ENCODE assay signal across 9 mouse cellular contexts in genomic region chr6:88486893-88487292, GRCm38 (mm10). TPM values are rescaled to one million over a fixed set of nuclear protein-coding genes. Genes with fewer than 3 reads are reported as not detected.
DNase-seq lines count a peak whose midpoint lies in the region; ATAC-seq and TF ChIP-seq lines count a peak whose summit lies in the region.
"Had no signal": no experiment of that assay in that cellular context is flagged by ENCODE, and none has a peak within 500 bp of the region (broad histone marks: within the 10 kb centered on the region; RNA-seq: fewer than 3 reads in every experiment).

No protein-coding gene starts in this region.

- no peak for TF ChIP-seq POLR2A in MEL (IDR thresholded peaks at IDR 0.05; ENCODE audit: control insufficient read depth in 1 of 2, insufficient read depth in 1 of 2, low read depth in 1 of 2, low read length in 2 of 2, poor library complexity in 1 of 2)
- no peak for TF ChIP-seq POLR2A in thymus, adult 2 months (IDR thresholded peaks at IDR 0.05; ENCODE audit: control insufficient read depth, extremely low read depth, insufficient read depth, low read length, poor library complexity)

- H3K36me3 ChIP-seq in MEL (ENCODE audit: control insufficient read depth in 1 of 2, insufficient read depth in 2 of 2, low read length in 2 of 2), result peaks cover 3 to 16% of the 10 kb centered on the region in 2 experiments
- H3K36me3 ChIP-seq in thymus, adult 2 months (ENCODE audit: control insufficient read depth, insufficient read depth, low read length), result peaks cover 34% of the 10 kb centered on the region

- no peak for TF ChIP-seq EP300 in MEL (IDR thresholded peaks at IDR 0.05; ENCODE audit: low read depth in 1 of 2, low read length in 2 of 2)

- intact Hi-C loops in heart, postnatal 25 days (cut with DNase I), result loop anchor here (5.0 kb wide), 2 partner anchors 300 to 375 kb away; no protein-coding TSS in a partner anchor
- intact Hi-C loops in left cerebral cortex, postnatal 10 days (cut with DNase I), result loop anchor here (5.0 kb wide), 2 partner anchors 300 to 370 kb away; no protein-coding TSS in a partner anchor

- TF ChIP-seq RAD21 in MEL (IDR thresholded peaks at IDR 0.05; ENCODE audit: low read depth, low read length), result peak; percentile 40

- WGBS in thymus, adult 2 months, result 76% methylated on average over 8 of the region's 8 CpGs

- H3K4me3 ChIP-seq in MEL (ENCODE audit: control insufficient read depth in 1 of 2, insufficient read depth in 1 of 2, low read depth in 2 of 2, low read length in 2 of 2), result no peak overlapping the region
- H3K4me3 ChIP-seq in thymus, adult 2 months (ENCODE audit: control insufficient read depth, insufficient read depth, low read length), result no peak overlapping the region

- no peaks in the 10 kb centered on the region; the same call in 1 of the 2 replicates for H3K79me2 ChIP-seq in MEL (ENCODE audit: control insufficient read depth, insufficient read depth, low read length, poor library complexity)

- peak in 2 of 3 experiments; percentile 43 to 58; a peak in 5 of 6 replicates for TF ChIP-seq CTCF in MEL (IDR thresholded peaks at IDR 0.05 in 2 of 3, conservative IDR thresholded peaks at IDR 0.05 in 1 of 3; ENCODE audit: control insufficient read depth in 1 of 3, insufficient read depth in 1 of 3, low read depth in 2 of 3, low read length in 3 of 3, poor library complexity in 1 of 3, severe bottlenecking in 1 of 3)
- TF ChIP-seq CTCF in thymus, adult 2 months (IDR thresholded peaks at IDR 0.05; ENCODE audit: borderline replicate concordance, control insufficient read depth, extremely low read depth, insufficient read depth, low read length, poor library complexity), result peak; percentile 81; the same call in 1 of the 2 replicates

- H3K27me3 ChIP-seq in MEL (ENCODE audit: control insufficient read depth in 1 of 2, insufficient read depth in 2 of 2, low read length in 2 of 2), result no peaks in the 10 kb centered on the region
- no peaks in the 10 kb centered on the region for H3K27me3 ChIP-seq in thymus, adult 2 months (ENCODE audit: control insufficient read depth, insufficient read depth, low read length)
- H3K27me3 ChIP-seq: Patski had no signal

- H3K9ac ChIP-seq in MEL (ENCODE audit: control insufficient read depth, low read depth, low read length, poor library complexity, severe bottlenecking), result no peak overlapping the region

- no peak overlapping the region for H3K27ac ChIP-seq in MEL (ENCODE audit: control insufficient read depth, low read depth, low read length)
- no peak overlapping the region for H3K27ac ChIP-seq in thymus, adult 2 months (ENCODE audit: control insufficient read depth, insufficient read depth, low read length)

- H3K4me1 ChIP-seq in MEL (ENCODE audit: control insufficient read depth in 1 of 2, insufficient read depth in 2 of 2, low read length in 2 of 2), result peaks cover 0 to 2% of the 10 kb centered on the region in 2 experiments; a peak in 2 of 4 replicates
- no peaks in the 10 kb centered on the region for H3K4me1 ChIP-seq in thymus, adult 2 months (replicated peaks; ENCODE audit: control insufficient read depth, insufficient read depth, low read length)

- ATAC-seq in hematopoietic stem cell, adult 5-6 weeks (replicated peaks in 1 of 2; ENCODE audit: insufficient read depth in 1 of 2, low FRiP score in 2 of 2, low TSS enrichment in 1 of 2, low read depth in 1 of 2, poor library complexity in 2 of 2, severe bottlenecking in 2 of 2), result peak; percentile 55 to 57; a peak in 3 of 4 replicates
- ATAC-seq: Patski had no signal

- peak; percentile 93 for DNase-seq in heart, adult 11 months
- DNase-seq in heart, postnatal 25 days (ENCODE audit: low spot score), result no peak
- DNase-seq in MEL (ENCODE audit: low read depth, low spot score), result no peak
- peak; percentile 52 to 70 for DNase-seq in cerebellum, postnatal 25 days
- peak; percentile 75 to 81 for DNase-seq in left cerebral cortex, postnatal 10 days (ENCODE audit: extremely low spot score in 1 of 2, low spot score in 2 of 2)
- peak; percentile 63 for DNase-seq in naive thymus-derived CD4-positive, alpha-beta T cell, adult 2 months (ENCODE audit: low read depth)
- DNase-seq in thymus, adult 2 months, result peak; percentile 66

- H3K9me3 ChIP-seq in MEL (replicated peaks; ENCODE audit: insufficient read depth, low read length), result no peaks in the 10 kb centered on the region

TF ChIP-seq in MEL, 35 proteins besides CTCF, POLR2A, EP300 and RAD21:
- TF ChIP-seq TCF12 (IDR thresholded peaks at IDR 0.05; ENCODE audit: low read depth, low read length) (no peak), GATA1 (IDR thresholded peaks at IDR 0.05; ENCODE audit: low read depth, low read length) (no peak), GABPA (IDR thresholded peaks at IDR 0.05; ENCODE audit: low read depth, low read length) (no peak), ZC3H11A (IDR thresholded peaks at IDR 0.05; ENCODE audit: low read depth, low read length) (peak; percentile 18; the same call in 1 of the 2 replicates), NELFE (IDR thresholded peaks at IDR 0.05; ENCODE audit: low read depth, low read length) (no peak), SMC3 (IDR thresholded peaks at IDR 0.05; ENCODE audit: low read depth, low read length) (peak; percentile 44)

RNA-seq across cellular contexts. Expression of gene Ruvbl1, which starts 21.7 kb away (rescaled TPM):
- 10 to 100 TPM; 15.2 to 16.7 TPM for total RNA-seq in heart, postnatal 25 days (2021)
- 232 and 240 TPM in 2 replicates for total RNA-seq in MEL (2012; rRNA removed)
- 100 to 1,000 TPM; 146 to 238 TPM for polyA plus RNA-seq in MEL (2012; ENCODE audit: insufficient read depth in 1 of 2, insufficient read length in 2 of 2, low read depth in 1 of 2, low replicate concordance in 2 of 2, missing spikeins in 1 of 2)
- 154 and 242 TPM in 2 replicates for total RNA-seq in hematopoietic stem cell, adult 5-6 weeks (2017)
- total RNA-seq in left cerebral cortex, postnatal 10 days (2021), result 10 to 100 TPM; 32.5 to 35.2 TPM
- polyA plus RNA-seq in thymus, adult 2 months (2012; rRNA removed), result 52.1 and 52.2 TPM in 2 replicates

RNA-seq across cellular contexts. Expression of gene Sec61a1, which starts 31.8 kb away (rescaled TPM):
- 10 to 100 TPM; 49.4 to 53.6 TPM for total RNA-seq in heart, postnatal 25 days (2021)
- total RNA-seq in MEL (2012; rRNA removed), result 249 and 277 TPM in 2 replicates
- 100 to 1,000 TPM; 111 to 161 TPM for polyA plus RNA-seq in MEL (2012; ENCODE audit: insufficient read depth in 1 of 2, insufficient read length in 2 of 2, low read depth in 1 of 2, low replicate concordance in 2 of 2, missing spikeins in 1 of 2)
- total RNA-seq in hematopoietic stem cell, adult 5-6 weeks (2017), result 77.8 and 82.9 TPM in 2 replicates
- 100 to 1,000 TPM; 114 to 118 TPM for total RNA-seq in left cerebral cortex, postnatal 10 days (2021)
- 287 and 301 TPM in 2 replicates for polyA plus RNA-seq in thymus, adult 2 months (2012; rRNA removed)

RNA-seq across cellular contexts. Expression of gene Eefsec, which starts 40.6 kb away (rescaled TPM):
- total RNA-seq in heart, postnatal 25 days (2021), result 1 to 10 TPM; 6.5 to 6.7 TPM
- 26.2 and 27.5 TPM in 2 replicates for total RNA-seq in MEL (2012; rRNA removed)
- polyA plus RNA-seq in MEL (2012; ENCODE audit: insufficient read depth in 1 of 2, insufficient read length in 2 of 2, low read depth in 1 of 2, low replicate concordance in 2 of 2, missing spikeins in 1 of 2), result 100 to 1,000 TPM in 1 of 2 experiments, 10 to 100 TPM in 1; 40.7 to 378 TPM
- total RNA-seq in hematopoietic stem cell, adult 5-6 weeks (2017), result 13.1 and 24.5 TPM in 2 replicates
- 10 to 100 TPM; 22.2 to 24.1 TPM for total RNA-seq in left cerebral cortex, postnatal 10 days (2021)
- 79.5 and 83.6 TPM in 2 replicates for polyA plus RNA-seq in thymus, adult 2 months (2012; rRNA removed)

Comparison
In these comparisons a context has a peak if more than half of its experiments do, and no peak if none do; other contexts are left out.
1. DNase-seq: peak in heart, adult 11 months (single experiment), cerebellum, postnatal 25 days (2 of 2), left cerebral cortex, postnatal 10 days (2 of 2), naive thymus-derived CD4-positive, alpha-beta T cell, adult 2 months (single experiment) and thymus, adult 2 months (single experiment); none in heart, postnatal 25 days (single experiment) and MEL (single experiment).